Mouse (Mus musculus) cerebellum, postnatal 14 days (tissue): Measurements from ENCODE around the gene Bbs9.
A peak's percentile ranks its signal among the peaks of the same experiment; 100 is the strongest.

Experiments
- DNase-seq, 2 experiments: peaks; one replicate each; pipeline ENCODE4 v3.0.0; 2021; ENCODE audit warnings: mixed read lengths in 2 of 2

Gene Bbs9

GRCm38 (mm10) chr9:22754081-22754672 lies 278.7 kb downstream of the Bbs9 start:
- DNase-seq, result no peak

GRCm38 (mm10) chr9:22758487-22758886 lies 283.0 kb downstream of the Bbs9 start:
- DNase-seq, result no peak

GRCm38 (mm10) chr9:22759241-22759640 lies 283.7 kb downstream of the Bbs9 start:
- peak; percentile 38 to 49 for DNase-seq

GRCm38 (mm10) chr9:22760376-22760775 lies 284.9 kb downstream of the Bbs9 start:
- peak; percentile 25 to 75 for DNase-seq

GRCm38 (mm10) chr9:22761487-22761886 lies 286.0 kb downstream of the Bbs9 start:
- DNase-seq, result no peak

GRCm38 (mm10) chr9:22765618-22766220 lies 290.2 kb downstream of the Bbs9 start:
- no peak for DNase-seq

GRCm38 (mm10) chr9:22767154-22767553 lies 291.6 kb downstream of the Bbs9 start:
- no peak for DNase-seq

- DNase-seq, result no peak
Measured at GRCm38 (mm10) chr9:22767860-22768259, 292.3 kb downstream of the Bbs9 start.

GRCm38 (mm10) chr9:22771785-22772184 lies 296.3 kb downstream of the Bbs9 start:
- no peak for DNase-seq

- DNase-seq, result no peak
Measured at GRCm38 (mm10) chr9:22776246-22776961, 300.9 kb downstream of the Bbs9 start.

GRCm38 (mm10) chr9:22777425-22777824 lies 301.9 kb downstream of the Bbs9 start:
- DNase-seq, result no peak

- DNase-seq, result no peak
Measured at GRCm38 (mm10) chr9:22779631-22780030, 304.1 kb downstream of the Bbs9 start.

GRCm38 (mm10) chr9:22786006-22786405 lies 310.5 kb downstream of the Bbs9 start:
- DNase-seq, result no peak

GRCm38 (mm10) chr9:22788423-22788822 lies 312.9 kb downstream of the Bbs9 start:
- no peak for DNase-seq

- DNase-seq, result no peak
Measured at GRCm38 (mm10) chr9:22788850-22789249, 313.3 kb downstream of the Bbs9 start.

- no peak for DNase-seq
Measured at GRCm38 (mm10) chr9:22789380-22790168, 314.1 kb downstream of the Bbs9 start.

- DNase-seq, result no peak
Measured at GRCm38 (mm10) chr9:22791208-22791607, 315.7 kb downstream of the Bbs9 start.

GRCm38 (mm10) chr9:22791750-22792149 lies 316.2 kb downstream of the Bbs9 start:
- no peak for DNase-seq

- DNase-seq, result no peak
Measured at GRCm38 (mm10) chr9:22793698-22794097, 318.2 kb downstream of the Bbs9 start.

- DNase-seq, result no peak
Measured at GRCm38 (mm10) chr9:22800675-22801074, 325.2 kb downstream of the Bbs9 start.

- no peak for DNase-seq
Measured at GRCm38 (mm10) chr9:22805981-22806380, 330.5 kb downstream of the Bbs9 start.

GRCm38 (mm10) chr9:22806494-22806893 lies 331.0 kb downstream of the Bbs9 start:
- no peak for DNase-seq

- DNase-seq, result no peak
Measured at GRCm38 (mm10) chr9:22807693-22808092, 332.2 kb downstream of the Bbs9 start.
